Mouse (Mus musculus) CH12.LX (cell line): Measurements from ENCODE around the gene Vapb.

Experiments used
- CTCF ChIP-seq, 2 experiments: IDR thresholded peaks in 1 of 2; conservative IDR thresholded peaks in 1 of 2; 2 replicates each; pipeline ENCODE4 v1.5.1; 2011 to 2012; ENCODE audit warnings: low read depth in 2 of 2, low read length in 2 of 2, improper control_type of control experiment in 1 of 2, inconsistent platforms in 1 of 2, mild to moderate bottlenecking in 1 of 2, moderate library complexity in 1 of 2
- EP300 ChIP-seq: IDR thresholded peaks from 2 replicates; pipeline ENCODE4 v1.6.1; 2011; ENCODE audit warnings: low read length, improper control_type of control experiment
- GABPA ChIP-seq: IDR thresholded peaks from 2 replicates; pipeline ENCODE4 v1.6.1; 2012; ENCODE audit warnings: low read depth, low read length, improper control_type of control experiment, inconsistent platforms; ENCODE audit not compliant: insufficient replicate concordance
- KAT2A ChIP-seq: IDR thresholded peaks from 2 replicates; pipeline ENCODE4 v1.6.1; 2012; ENCODE audit warnings: low read length, improper control_type of control experiment, inconsistent platforms; ENCODE audit not compliant: insufficient replicate concordance
- MYC ChIP-seq: IDR thresholded peaks from 2 replicates; pipeline ENCODE4 v1.6.1; 2011; ENCODE audit warnings: low read depth, mild to moderate bottlenecking, improper control_type of control experiment, low read length
- NELFE ChIP-seq: IDR thresholded peaks from 2 replicates; pipeline ENCODE4 v1.6.1; 2011; ENCODE audit warnings: low read depth, low read length, improper control_type of control experiment
- NRF1 ChIP-seq: IDR thresholded peaks from 2 replicates; pipeline ENCODE4 v1.6.1; 2014; ENCODE audit warnings: low read depth, mild to moderate bottlenecking, inconsistent platforms, low read length, improper control_type of control experiment, moderate library complexity
- POLR2A ChIP-seq: IDR thresholded peaks from 2 replicates; pipeline ENCODE4 v1.6.1; 2011; ENCODE audit warnings: low read depth, mild to moderate bottlenecking, improper control_type of control experiment, low read length
- POLR2AphosphoS2 ChIP-seq: IDR thresholded peaks from 2 replicates; pipeline ENCODE4 v1.6.1; 2011; ENCODE audit warnings: low read depth, low read length, improper control_type of control experiment
- UBTF ChIP-seq: IDR thresholded peaks from 2 replicates; pipeline ENCODE4 v1.6.1; 2012; ENCODE audit warnings: low read depth, mild to moderate bottlenecking, inconsistent platforms, low read length, improper control_type of control experiment, moderate library complexity
- ZC3H11A ChIP-seq: IDR thresholded peaks from 2 replicates; pipeline ENCODE4 v1.6.1; 2012; ENCODE audit warnings: low read depth, mild to moderate bottlenecking, inconsistent platforms, low read length, improper control_type of control experiment

DNA sequence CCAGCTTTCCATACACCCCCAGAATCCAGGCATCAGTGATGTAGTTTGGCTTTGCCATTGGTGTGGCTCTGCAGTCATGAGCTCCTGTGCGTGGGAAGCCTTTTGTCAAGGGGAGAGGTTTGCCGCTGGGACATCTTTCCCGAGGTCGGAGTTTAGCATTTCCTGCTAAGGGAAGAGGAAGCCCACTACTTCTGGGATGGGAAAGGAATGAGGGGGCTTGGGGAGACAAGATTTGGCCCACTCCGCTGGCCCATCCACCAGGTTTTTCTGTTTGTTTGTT lies 73.5 kb downstream of the Vapb start:
- TF ChIP-seq CTCF (conservative IDR thresholded peaks at IDR 0.05 in 1 of 2, IDR thresholded peaks at IDR 0.05 in 1 of 2; ENCODE audit: low read depth in 2 of 2, low read length in 2 of 2): no peak
- no peak for TF ChIP-seq NRF1
- TF ChIP-seq NELFE: no peak
- no peak for TF ChIP-seq MYC
- TF ChIP-seq EP300: no peak
- TF ChIP-seq POLR2A: no peak
- no peak for TF ChIP-seq POLR2AphosphoS2
- no peak for TF ChIP-seq KAT2A
- TF ChIP-seq ZC3H11A: no peak
- TF ChIP-seq GABPA: no peak
- TF ChIP-seq UBTF: no peak
